Mouse (Mus musculus) limb, embryonic 14.5 days (tissue): ENCODE data around the gene Gif. TPM values are rescaled to one million over a fixed set of nuclear protein-coding genes. Genes with fewer than 3 reads are reported as not detected.

Experiments used
- ATAC-seq: fragments of 200-750 bp; cut with Nextera tagmentation; 2 replicates; pipeline ENCODE4 v1.8.0; 2017; ENCODE audit warnings: low read depth, moderate number of reproducible peaks, moderate TSS enrichment; ENCODE audit not compliant: low FRiP score
- DNase-seq: peaks from one replicate; pipeline ENCODE4 v3.0.0-alpha.2; 2015; ENCODE audit warnings: low spot score
- H3K27ac ChIP-seq: fragments of 300-500 bp; sonication (generic); replicated peaks from 2 replicates; pipeline ENCODE4 v1.5.1; 2014; ENCODE audit warnings: low read depth, mild to moderate bottlenecking, low read length, moderate library complexity, mixed read lengths
- H3K27me3 ChIP-seq: fragments of 300-500 bp; sonication (generic); 2 replicates; pipeline ENCODE4 v1.6.1; 2014; ENCODE audit warnings: low read length, mixed read lengths; ENCODE audit not compliant: control insufficient read depth, insufficient read depth
- H3K36me3 ChIP-seq: fragments of 300-500 bp; sonication (generic); 2 replicates; pipeline ENCODE4 v1.6.1; 2014; ENCODE audit warnings: mild to moderate bottlenecking, low read length, moderate library complexity, mixed read lengths; ENCODE audit not compliant: control insufficient read depth, insufficient read depth
- H3K4me1 ChIP-seq: fragments of 300-500 bp; sonication (generic); 2 replicates; pipeline ENCODE4 v1.6.1; 2014; ENCODE audit warnings: antibody characterized with exemption, low read length, mixed read lengths; ENCODE audit not compliant: control insufficient read depth, insufficient read depth
- H3K4me2 ChIP-seq: fragments of 300-500 bp; sonication (generic); replicated peaks from 2 replicates; pipeline ENCODE4 v1.6.1; 2014; ENCODE audit warnings: low read depth, mild to moderate bottlenecking, low read length, moderate library complexity; ENCODE audit not compliant: severe bottlenecking
- H3K4me3 ChIP-seq: fragments of 300-500 bp; sonication (generic); replicated peaks from 2 replicates; pipeline ENCODE4 v1.5.1; 2014; ENCODE audit warnings: low read length
- H3K9ac ChIP-seq: fragments of 300-500 bp; sonication (generic); 2 replicates; pipeline ENCODE4 v1.6.1; 2014; ENCODE audit warnings: mild to moderate bottlenecking, low read depth, low read length, moderate library complexity; ENCODE audit not compliant: severe bottlenecking
- H3K9me3 ChIP-seq: fragments of 300-500 bp; sonication (generic); 2 replicates; pipeline ENCODE4 v1.6.1; 2016; ENCODE audit warnings: low read length; ENCODE audit not compliant: control insufficient read depth
- POLR2A ChIP-seq: fragments of 200-500 bp; IDR thresholded peaks from 2 replicates; pipeline ENCODE4 v1.8.0; 2012; ENCODE audit warnings: inconsistent platforms, mild to moderate bottlenecking, moderate library complexity, borderline replicate concordance; ENCODE audit not compliant: insufficient read depth, insufficient read length; ENCODE audit errors: extremely low read depth
- WGBS: fragments of 180-500 bp; shearing (Covaris S2); extraction: QIAGEN DNeasy Blood & Tissue Kit; methylation state at CpG from one replicate; pipeline ENCODE4 v1.1.7; 2014; 5-methylcytosine and 5-hydroxymethylcytosine counted together
- polyA plus RNA-seq, 2 experiments: library from polyadenylated mRNA; depleted of rRNA in 1 of 2; stranded (reverse) in 1 of 2; unstranded in 1 of 2; fragments of >200 nt; fragmentation: Nextera tagmentation in 1 of 2; extraction: Ambion mirVana in 1 of 2; gene quantifications; 2 replicates each; pipeline versions ENCODE4 v1.2.1 to v1.2.3; 2012 to 2014

Gif gene
- polyA plus RNA-seq, 2 experiments: not detected

DNA sequence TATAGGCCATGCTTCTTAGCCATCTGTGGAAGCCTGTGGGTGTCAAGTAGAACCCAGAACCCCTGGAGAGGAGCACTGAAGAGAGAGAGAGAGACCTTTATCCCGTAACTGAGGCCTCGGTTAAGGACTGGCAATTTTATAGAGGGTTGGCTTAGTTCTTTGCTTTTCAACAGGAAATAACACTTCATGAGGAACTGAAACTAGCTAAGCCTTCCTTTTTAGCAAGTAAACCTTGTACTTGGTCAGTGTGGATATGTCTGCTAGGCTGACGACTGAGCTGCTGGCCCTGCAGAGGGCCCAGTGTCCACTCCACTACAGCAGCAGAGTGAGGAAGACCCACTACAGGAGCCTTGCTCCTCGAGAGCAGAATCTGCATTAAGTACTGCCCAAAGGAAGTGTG lies 19.1 kb downstream of the Gif start:
- Histone ChIP-seq H3K36me3 (no peaks in the 10 kb centered on the region), H3K4me1 (peaks cover 6% of the 10 kb centered on the region; the same call in 1 of the 2 replicates), H3K4me3 (no peak overlapping the region), H3K9ac (no peak overlapping the region), H3K27ac (no peak overlapping the region), H3K4me2 (no peak overlapping the region), H3K27me3 (no peaks in the 10 kb centered on the region), H3K9me3 (no peaks in the 10 kb centered on the region)
- WGBS: 64% methylated on average over 4 of the region's 4 CpGs
- ATAC-seq: no peak
- no peak for TF ChIP-seq POLR2A
- DNase-seq: no peak

DNA sequence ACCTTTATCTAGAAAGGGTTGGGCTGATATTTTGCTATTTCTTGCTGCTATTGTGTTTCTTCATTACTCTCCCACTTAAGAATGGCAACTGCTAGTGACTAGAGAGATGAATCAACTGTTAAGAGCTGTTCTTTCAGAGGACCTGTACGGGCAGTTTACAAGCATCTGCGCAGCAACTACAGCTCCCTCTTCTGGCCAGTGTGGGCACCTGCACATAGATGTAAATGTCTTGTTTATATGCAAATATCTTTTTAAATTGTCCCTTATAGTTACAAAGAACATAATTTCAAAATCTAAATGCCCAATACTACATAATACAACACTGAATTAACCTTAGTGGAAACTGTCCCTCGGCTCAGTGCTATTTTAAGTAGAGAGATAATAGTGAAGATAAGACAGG lies 20.8 kb downstream of the Gif start:
- TF ChIP-seq POLR2A: no peak
- no peak overlapping the region for H3K9ac ChIP-seq
- DNase-seq: peak; percentile 43
- H3K4me1 ChIP-seq: peaks cover 6% of the 10 kb centered on the region; the same call in 1 of the 2 replicates
- H3K27ac ChIP-seq: no peak overlapping the region
- WGBS: 13% methylated on average over 3 of the region's 3 CpGs
- H3K27me3 ChIP-seq: no peaks in the 10 kb centered on the region
- H3K4me3 ChIP-seq: no peak overlapping the region
- no peak for ATAC-seq
- H3K4me2 ChIP-seq: no peak overlapping the region
- H3K9me3 ChIP-seq: no peaks in the 10 kb centered on the region
- no peaks in the 10 kb centered on the region for H3K36me3 ChIP-seq

DNA sequence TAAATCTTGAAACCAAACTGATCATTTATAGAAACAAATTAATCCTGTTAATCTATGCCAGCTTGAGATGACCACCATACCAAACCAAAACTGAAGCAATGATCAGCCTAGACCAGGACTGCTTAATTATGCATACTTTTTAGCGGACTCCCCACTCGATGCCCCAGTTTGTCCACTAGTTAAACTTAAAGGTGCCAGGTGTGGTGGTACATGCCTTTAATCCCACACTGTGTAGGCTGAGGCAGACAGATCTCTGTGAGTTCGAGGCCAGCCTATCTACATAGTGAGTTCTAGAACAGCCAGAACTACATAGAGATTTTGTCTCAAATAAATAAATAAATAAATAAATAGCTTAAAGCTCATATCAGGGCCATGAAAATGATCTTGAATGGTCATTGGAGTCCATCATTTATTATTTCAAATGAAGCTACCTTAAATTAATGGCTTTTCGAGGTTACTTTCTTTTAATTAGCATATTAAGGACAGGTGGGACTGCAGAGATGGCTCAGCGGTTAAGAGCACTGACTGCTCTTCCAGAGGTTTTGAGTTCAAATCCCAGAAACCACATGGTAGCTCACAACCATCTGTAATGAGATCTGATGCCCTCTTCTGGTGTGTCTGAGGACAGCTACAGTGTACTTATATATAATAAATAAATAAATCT lies 22.0 kb downstream of the Gif start:
- Histone ChIP-seq H3K27me3 (no peaks in the 10 kb centered on the region), H3K4me1 (peaks cover 6% of the 10 kb centered on the region; the same call in 1 of the 2 replicates), H3K4me2 (peak overlapping the region; percentile 69), H3K36me3 (peaks cover 12% of the 10 kb centered on the region), H3K9ac (no peak overlapping the region), H3K4me3 (no peak overlapping the region; the same call in 1 of the 2 replicates), H3K9me3 (no peaks in the 10 kb centered on the region), H3K27ac (no peak overlapping the region)
- 90% methylated on average over 5 of the region's 5 CpGs for WGBS
- ATAC-seq (no peak), DNase-seq (no peak)
- no peak for TF ChIP-seq POLR2A

DNA sequence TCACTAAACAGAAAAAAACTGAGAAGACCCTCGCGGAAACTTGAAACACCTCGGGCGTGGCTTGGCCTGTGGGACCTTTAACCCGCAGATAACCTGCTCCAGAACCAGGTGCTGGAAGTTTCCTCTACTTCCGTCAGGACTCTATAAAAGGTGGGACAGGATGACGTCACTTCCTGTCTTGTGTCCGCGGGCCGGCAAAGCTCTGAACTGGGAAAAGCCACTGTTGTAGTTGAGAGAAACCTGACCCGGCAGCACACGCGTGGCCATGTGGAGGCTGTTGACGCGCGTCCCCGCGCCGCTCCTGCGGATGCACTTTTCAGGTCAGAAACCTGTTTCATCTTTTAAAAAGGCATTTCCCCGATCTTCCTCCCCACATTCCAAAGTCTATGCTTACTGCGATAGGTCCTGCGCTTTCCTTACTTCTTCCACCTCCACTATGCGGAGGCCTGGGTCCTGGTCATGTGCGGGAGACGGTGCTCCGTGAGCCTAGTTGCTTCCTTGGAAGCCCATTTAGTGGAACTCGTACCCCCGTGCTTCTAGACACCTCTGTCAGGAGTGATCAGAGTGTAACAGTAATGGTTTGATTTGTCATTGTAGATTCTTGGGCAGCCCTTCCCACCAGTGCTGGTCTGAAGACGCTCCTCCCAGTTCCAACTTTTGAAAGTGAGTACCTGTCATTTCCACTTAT lies 23.0 kb downstream of the Gif start, which contains the start of gene Mrpl16:
Gene Mrpl16 (plus strand): TSS at position 187 of the 688 bp plus-strand sequence.
- H3K27ac ChIP-seq: peak within 1 kb of the TSS; percentile 65; the same call in 1 of the 2 replicates
- under 1% methylated on average over 30 of the region's 30 CpGs for WGBS
- DNase-seq: peak; percentile 95

GRCm38 (mm10) chr19:11777191-11777865 lies 30.0 kb downstream of the Gif start:
- Histone ChIP-seq H3K9me3 (no peaks in the 10 kb centered on the region), H3K4me2 (no peak overlapping the region), H3K4me3 (no peak overlapping the region), H3K27me3 (no peaks in the 10 kb centered on the region), H3K27ac (no peak overlapping the region), H3K9ac (no peak overlapping the region), H3K4me1 (no peaks in the 10 kb centered on the region), H3K36me3 (peaks cover 27% of the 10 kb centered on the region)
- ATAC-seq: no peak
- no peak for TF ChIP-seq POLR2A
- DNase-seq: peak; percentile 58
- 64% methylated on average over 7 of the region's 7 CpGs for WGBS

More for the DNA sequence above, 23.0 kb downstream of the Gif start, which contains the start of gene Mrpl16:
- ATAC-seq: peak; percentile 95
- peaks cover 22% of the 10 kb centered on the region for H3K36me3 ChIP-seq
- peaks cover 6% of the 10 kb centered on the region; the same call in 1 of the 2 replicates for H3K4me1 ChIP-seq
- H3K4me2 ChIP-seq: peak within 1 kb of the TSS; percentile 69
- H3K4me3 ChIP-seq: peak within 1 kb of the TSS; percentile 63
- H3K27me3 ChIP-seq: no peaks in the 10 kb centered on the region
- TF ChIP-seq POLR2A: no peak
- H3K9ac ChIP-seq: peak within 1 kb of the TSS; percentile 74
- no peaks in the 10 kb centered on the region for H3K9me3 ChIP-seq
